Mouse (Mus musculus): ENCODE measurements around the gene Apbb2.
A peak's percentile ranks its signal among the peaks of the same experiment; 100 is the strongest.

Gene Apbb2

GRCm38 (mm10) chr5:66382111-66382510, 236.5 kb downstream of the Apbb2 start:
- DNase-seq (ENCODE audit: low spot score in 2 of 2), result no peak

- no peak for DNase-seq (ENCODE audit: low spot score in 2 of 2)
These were observed 239.6 kb downstream of the Apbb2 start for GRCm38 (mm10) chr5:66378968-66379367.

GRCm38 (mm10) chr5:66376589-66377270, 241.9 kb downstream of the Apbb2 start:
- DNase-seq (ENCODE audit: low spot score in 2 of 2), result no peak

- no peak for DNase-seq (ENCODE audit: low spot score in 2 of 2)
These were observed 244.2 kb downstream of the Apbb2 start for GRCm38 (mm10) chr5:66374413-66374812.

GRCm38 (mm10) chr5:66373515-66374164, 244.9 kb downstream of the Apbb2 start:
- DNase-seq (ENCODE audit: low spot score in 2 of 2), result peak in 1 of 2 experiments; percentile 18

GRCm38 (mm10) chr5:66371131-66371530, 247.5 kb downstream of the Apbb2 start:
- no peak for DNase-seq (ENCODE audit: low spot score in 2 of 2)

- DNase-seq (ENCODE audit: low spot score in 2 of 2), result peak; percentile 9 to 67
These were observed 249.6 kb downstream of the Apbb2 start for GRCm38 (mm10) chr5:66368966-66369365.

GRCm38 (mm10) chr5:66367641-66368040, 250.9 kb downstream of the Apbb2 start:
- DNase-seq (ENCODE audit: low spot score in 2 of 2), result no peak

GRCm38 (mm10) chr5:66363274-66364261, 255.0 kb downstream of the Apbb2 start:
- DNase-seq (ENCODE audit: low spot score in 2 of 2), result no peak

- DNase-seq (ENCODE audit: low spot score in 2 of 2), result no peak
These were observed 257.8 kb downstream of the Apbb2 start for GRCm38 (mm10) chr5:66360739-66361138.

GRCm38 (mm10) chr5:66359742-66360423, 258.7 kb downstream of the Apbb2 start:
- DNase-seq (ENCODE audit: low spot score in 2 of 2), result no peak

- DNase-seq (ENCODE audit: low spot score in 2 of 2), result no peak
These were observed 263.4 kb downstream of the Apbb2 start for GRCm38 (mm10) chr5:66355147-66355546.

- DNase-seq (ENCODE audit: low spot score in 2 of 2), result no peak
These were observed 264.7 kb downstream of the Apbb2 start for GRCm38 (mm10) chr5:66353876-66354275.

GRCm38 (mm10) chr5:66351836-66352390, 266.7 kb downstream of the Apbb2 start:
- no peak for DNase-seq (ENCODE audit: low spot score in 2 of 2)

- DNase-seq (ENCODE audit: low spot score in 2 of 2), result no peak
These were observed 267.5 kb downstream of the Apbb2 start for GRCm38 (mm10) chr5:66351064-66351463.

GRCm38 (mm10) chr5:66350611-66351010, 268.0 kb downstream of the Apbb2 start:
- no peak for DNase-seq (ENCODE audit: low spot score in 2 of 2)

GRCm38 (mm10) chr5:66348421-66348820, 270.2 kb downstream of the Apbb2 start:
- DNase-seq (ENCODE audit: low spot score in 2 of 2), result no peak

- DNase-seq (ENCODE audit: low spot score in 2 of 2), result no peak
These were observed 271.8 kb downstream of the Apbb2 start for GRCm38 (mm10) chr5:66346756-66347155.

GRCm38 (mm10) chr5:66345140-66345539, 273.4 kb downstream of the Apbb2 start:
- no peak for DNase-seq (ENCODE audit: low spot score in 2 of 2)

GRCm38 (mm10) chr5:66344182-66344581, 274.4 kb downstream of the Apbb2 start:
- no peak for DNase-seq (ENCODE audit: low spot score in 2 of 2)

GRCm38 (mm10) chr5:66342285-66342684, 276.3 kb downstream of the Apbb2 start:
- DNase-seq (ENCODE audit: low spot score in 2 of 2), result no peak
